Mouse (Mus musculus) liver, adult 2 months (tissue): ENCODE data around the gene Mia. TPM values are rescaled to one million over a fixed set of nuclear protein-coding genes. Genes with fewer than 3 reads are reported as not detected.

Experiments used
- DNase-seq: peaks from one replicate; pipeline ENCODE4 v3.0.0-alpha.2; 2011; ENCODE audit warnings: low read depth, low spot score; ENCODE audit errors: extremely low read depth
- H3K27ac ChIP-seq: fragments of 200-500 bp; replicated peaks from 2 replicates; pipeline ENCODE4 v1.5.1; 2012; ENCODE audit warnings: low read depth, mild to moderate bottlenecking, control low read depth, inconsistent platforms, low read length; ENCODE audit not compliant: insufficient read depth
- H3K27me3 ChIP-seq: fragments of 200-500 bp; 2 replicates; pipeline ENCODE4 v1.6.1; 2012; ENCODE audit warnings: mild to moderate bottlenecking, moderate library complexity, low read length, inconsistent platforms; ENCODE audit not compliant: control insufficient read depth, insufficient read depth
- H3K36me3 ChIP-seq: fragments of 200-500 bp; 2 replicates; pipeline ENCODE4 v1.6.1; 2012; ENCODE audit warnings: low read length, inconsistent platforms; ENCODE audit not compliant: control insufficient read depth, insufficient read depth
- H3K4me1 ChIP-seq: fragments of 200-500 bp; 2 replicates; pipeline ENCODE4 v1.6.1; 2011; ENCODE audit warnings: low read length; ENCODE audit not compliant: control insufficient read depth, insufficient read depth
- H3K4me3 ChIP-seq: fragments of 200-500 bp; 2 replicates; pipeline ENCODE4 v1.5.1; 2011; ENCODE audit warnings: low read depth, mild to moderate bottlenecking, control low read depth, low read length, moderate library complexity; ENCODE audit not compliant: insufficient read depth
- H3K79me2 ChIP-seq: fragments of 200-500 bp; 2 replicates; pipeline ENCODE4 v1.6.1; 2012; ENCODE audit warnings: inconsistent platforms, mild to moderate bottlenecking, low read length, moderate library complexity; ENCODE audit not compliant: control insufficient read depth, insufficient read depth
- H3K9ac ChIP-seq: fragments of 200-500 bp; 2 replicates; pipeline ENCODE4 v1.6.1; 2012; ENCODE audit warnings: low read depth, mild to moderate bottlenecking, control low read depth, inconsistent platforms, low read length
- CTCF ChIP-seq: fragments of 200-500 bp; IDR thresholded peaks from 2 replicates; pipeline ENCODE4 v1.5.1; 2011; ENCODE audit warnings: low read depth, low read length, control low read depth
- POLR2A ChIP-seq: fragments of 200-500 bp; IDR thresholded peaks from 2 replicates; pipeline ENCODE4 v1.6.1; 2011; ENCODE audit warnings: low read length, control low read depth; ENCODE audit not compliant: insufficient read depth; ENCODE audit errors: extremely low read depth
- WGBS: fragments of 180-500 bp; shearing (Covaris S2); methylation state at CpG from one replicate; pipeline ENCODE4 v1.1.7; 2018; 5-methylcytosine and 5-hydroxymethylcytosine counted together
- polyA plus RNA-seq: library from polyadenylated mRNA; depleted of rRNA; stranded (reverse); fragments of >200 nt; gene quantifications from 2 replicates; pipeline ENCODE4 v1.2.3, GENCODE M21; 2012; rRNA removed
- total RNA-seq: library from RNA; depleted of rRNA; stranded (reverse); fragments of >200 nt; gene quantifications from 2 replicates; pipeline ENCODE4 v1.2.3, GENCODE M21; 2014; rRNA removed

The Mia gene
- total and polyA plus RNA-seq, 2 experiments: 0.67 TPM; not detected in 1

- DNase-seq: peak; percentile 49
These were observed 48.4 kb downstream of the Mia start for GRCm38 (mm10) chr7:27132588-27132987.

GRCm38 (mm10) chr7:27131387-27131786 lies 49.6 kb downstream of the Mia start:
- H3K27ac ChIP-seq: no peak overlapping the region
- H3K4me1 ChIP-seq: peaks cover 22% of the 10 kb centered on the region
- no peaks in the 10 kb centered on the region for H3K79me2 ChIP-seq
- DNase-seq: no peak
- WGBS: 61% methylated on average over 2 of the region's 2 CpGs
- no peak overlapping the region for H3K4me3 ChIP-seq
- H3K9ac ChIP-seq: no peak overlapping the region
- TF ChIP-seq CTCF (peak; percentile 49), POLR2A (no peak)
- H3K27me3 ChIP-seq: no peaks in the 10 kb centered on the region
- H3K36me3 ChIP-seq: peaks cover 43% of the 10 kb centered on the region

More at GRCm38 (mm10) chr7:27132588-27132987, 48.4 kb downstream of the Mia start:
- TF ChIP-seq CTCF (peak; percentile 43), POLR2A (no peak)
- H3K27ac ChIP-seq: no peak overlapping the region
- no peak overlapping the region for H3K4me3 ChIP-seq
- 25% methylated on average over 10 of the region's 10 CpGs for WGBS
- no peaks in the 10 kb centered on the region for H3K79me2 ChIP-seq
- H3K27me3 ChIP-seq: no peaks in the 10 kb centered on the region
- H3K4me1 ChIP-seq: peaks cover 19% of the 10 kb centered on the region
- H3K36me3 ChIP-seq: peaks cover 43% of the 10 kb centered on the region
- H3K9ac ChIP-seq: 0 out of 2 replicates have a peak overlapping the region, but pooled peaks have one; percentile 9

GRCm38 (mm10) chr7:27130521-27131370 lies 50.2 kb downstream of the Mia start:
- H3K79me2 ChIP-seq: no peaks in the 10 kb centered on the region
- TF ChIP-seq POLR2A (no peak), CTCF (no peak)
- no peak overlapping the region for H3K9ac ChIP-seq
- peaks cover 46% of the 10 kb centered on the region for H3K36me3 ChIP-seq
- peak; percentile 70 for DNase-seq
- peak overlapping the region; percentile 54 for H3K27ac ChIP-seq
- WGBS: 89% methylated on average over 22 of the region's 22 CpGs
- H3K27me3 ChIP-seq: no peaks in the 10 kb centered on the region
- peaks cover 22% of the 10 kb centered on the region for H3K4me1 ChIP-seq
- H3K4me3 ChIP-seq: no peak overlapping the region

- TF ChIP-seq CTCF (no peak), POLR2A (no peak)
- H3K9ac ChIP-seq: no peak overlapping the region
- H3K27me3 ChIP-seq: no peaks in the 10 kb centered on the region
- peaks cover 22% of the 10 kb centered on the region for H3K4me1 ChIP-seq
- no peak overlapping the region for H3K4me3 ChIP-seq
- 69% methylated on average over 12 of the region's 12 CpGs for WGBS
- H3K27ac ChIP-seq: peak overlapping the region; percentile 54
- H3K79me2 ChIP-seq: no peaks in the 10 kb centered on the region
- peak; percentile 60 for DNase-seq
- H3K36me3 ChIP-seq: peaks cover 48% of the 10 kb centered on the region
These were observed 51.1 kb downstream of the Mia start for GRCm38 (mm10) chr7:27129811-27130210.

Other genes starting within 250 kb of the Mia start
- gene Cyp2a22, start 241.8 kb downstream of the Mia start, total RNA-seq: 36.9 and 78.1 TPM in 2 replicates
- gene Cyp2a22, start 241.8 kb downstream of the Mia start, polyA plus RNA-seq: 27.6 and 96.1 TPM in 2 replicates
- gene Cyp2a12, start 152.1 kb downstream of the Mia start, total RNA-seq: 815 and 1,006 TPM in 2 replicates
- 590 and 699 TPM in 2 replicates for gene Cyp2a12, start 152.1 kb downstream of the Mia start, polyA plus RNA-seq
- 643 and 658 TPM in 2 replicates for gene Cyp2f2, start 61.2 kb downstream of the Mia start, total RNA-seq
- gene Cyp2f2, start 61.2 kb downstream of the Mia start, polyA plus RNA-seq: 1,932 and 2,426 TPM in 2 replicates
- gene Cyp2t4, start 27.4 kb downstream of the Mia start, total RNA-seq: not detected in 2 replicates
- not detected in 2 replicates for gene Cyp2t4, start 27.4 kb downstream of the Mia start, polyA plus RNA-seq
- 35.4 and 46.6 TPM in 2 replicates for gene Egln2, start 14.4 kb downstream of the Mia start, total RNA-seq
- 98.2 and 99.3 TPM in 2 replicates for gene Egln2, start 14.4 kb downstream of the Mia start, polyA plus RNA-seq
- gene Rab4b, start 2.3 kb downstream of the Mia start, total RNA-seq: 8.7 and 10.1 TPM in 2 replicates
- gene Rab4b, start 2.3 kb downstream of the Mia start, polyA plus RNA-seq: 27.5 and 28.3 TPM in 2 replicates
- 0.09 and 0.20 TPM in 2 replicates for gene Gm21983, start 71 bp downstream of the Mia start, total RNA-seq
- 0.39 TPM in 1 of 2 replicates, not detected in the other for gene Gm21983, start 71 bp downstream of the Mia start, polyA plus RNA-seq
- 3.9 and 4.2 TPM in 2 replicates for gene BC024978, start 14.6 kb upstream of the Mia start, total RNA-seq
- 10.2 and 13.8 TPM in 2 replicates for gene BC024978, start 14.6 kb upstream of the Mia start, polyA plus RNA-seq
- 10.5 and 17.0 TPM in 2 replicates for gene Snrpa, start 15.1 kb upstream of the Mia start, total RNA-seq
- gene Snrpa, start 15.1 kb upstream of the Mia start, polyA plus RNA-seq: 76.8 and 79.1 TPM in 2 replicates
- gene Itpkc, start 47.5 kb upstream of the Mia start, total RNA-seq: 3.5 and 6.0 TPM in 2 replicates
- gene Itpkc, start 47.5 kb upstream of the Mia start, polyA plus RNA-seq: 4.0 and 5.8 TPM in 2 replicates
- 11.9 and 16.6 TPM in 2 replicates for gene Coq8b, start 51.9 kb upstream of the Mia start, total RNA-seq
- gene Coq8b, start 51.9 kb upstream of the Mia start, polyA plus RNA-seq: 35.2 and 36.2 TPM in 2 replicates
- 0.46 and 0.74 TPM in 2 replicates for gene Numbl, start 77.3 kb upstream of the Mia start, total RNA-seq
- 0.62 and 1.5 TPM in 2 replicates for gene Numbl, start 77.3 kb upstream of the Mia start, polyA plus RNA-seq
- gene Ltbp4, start 156.5 kb upstream of the Mia start, total RNA-seq: 9.4 and 24.2 TPM in 2 replicates
- 29.2 and 32.5 TPM in 2 replicates for gene Ltbp4, start 156.5 kb upstream of the Mia start, polyA plus RNA-seq
- gene Shkbp1, start 174.9 kb upstream of the Mia start, total RNA-seq: 3.6 and 4.4 TPM in 2 replicates
- 19.8 and 23.9 TPM in 2 replicates for gene Shkbp1, start 174.9 kb upstream of the Mia start, polyA plus RNA-seq
- gene Gm20479, start 176.3 kb upstream of the Mia start, total RNA-seq: not detected in 2 replicates
- not detected in 2 replicates for gene Gm20479, start 176.3 kb upstream of the Mia start, polyA plus RNA-seq